Mouse (Mus musculus) lung, embryonic 16.5 days (tissue): ENCODE measurements at regions not wholly inside any gene's neighbourhood (a gene's known extent, or its start where the extent isn't known, plus 50 kb on each side); places are given as distances from the start of the nearest gene placed in this dataset.
"Not testable (repeated sequence)": the region's sequence is repeated elsewhere in the genome, so short reads cannot be mapped to it uniquely, and the experiment has no call there.

Experiments used
- ATAC-seq: fragments of 200-750 bp; cut with Nextera tagmentation; 2 replicates; pipeline ENCODE4 v1.8.0; 2017; ENCODE audit warnings: low read depth, mild to moderate bottlenecking, moderate library complexity
- H3K27ac ChIP-seq: fragments of 300-500 bp; sonication (generic); 2 replicates; pipeline ENCODE4 v1.5.1; 2014; ENCODE audit warnings: mild to moderate bottlenecking, control low read depth, low read length
- H3K27me3 ChIP-seq: fragments of 300-500 bp; sonication (generic); 2 replicates; pipeline ENCODE4 v1.6.1; 2014; ENCODE audit warnings: low read depth, low read length, mixed read lengths; ENCODE audit not compliant: control insufficient read depth, insufficient read depth
- H3K36me3 ChIP-seq: fragments of 300-500 bp; sonication (generic); 2 replicates; pipeline ENCODE4 v1.6.1; 2014; ENCODE audit warnings: low read length; ENCODE audit not compliant: control insufficient read depth, insufficient read depth
- H3K4me1 ChIP-seq: fragments of 300-500 bp; sonication (generic); replicated peaks from 2 replicates; pipeline ENCODE4 v1.6.1; 2014; ENCODE audit warnings: low read length, mixed read lengths; ENCODE audit not compliant: control insufficient read depth, insufficient read depth
- H3K4me2 ChIP-seq: fragments of 300-500 bp; sonication (generic); 2 replicates; pipeline ENCODE4 v1.6.1; 2014; ENCODE audit warnings: low read depth, low read length, control low read depth
- H3K4me3 ChIP-seq: fragments of 300-500 bp; sonication (generic); 2 replicates; pipeline ENCODE4 v1.5.1; 2014; ENCODE audit warnings: mild to moderate bottlenecking, low read length, control low read depth
- H3K9ac ChIP-seq: fragments of 300-500 bp; sonication (generic); 2 replicates; pipeline ENCODE4 v1.6.1; 2014; ENCODE audit warnings: low read length, control low read depth
- H3K9me3 ChIP-seq: fragments of 300-500 bp; sonication (generic); 2 replicates; pipeline ENCODE4 v1.6.1; 2016; ENCODE audit warnings: low read length; ENCODE audit not compliant: control insufficient read depth
- WGBS: fragments of 180-500 bp; shearing (Covaris S2); extraction: QIAGEN DNeasy Blood & Tissue Kit; methylation state at CpG from one replicate; pipeline ENCODE4 v1.1.7; 2014; 5-methylcytosine and 5-hydroxymethylcytosine counted together

DNA sequence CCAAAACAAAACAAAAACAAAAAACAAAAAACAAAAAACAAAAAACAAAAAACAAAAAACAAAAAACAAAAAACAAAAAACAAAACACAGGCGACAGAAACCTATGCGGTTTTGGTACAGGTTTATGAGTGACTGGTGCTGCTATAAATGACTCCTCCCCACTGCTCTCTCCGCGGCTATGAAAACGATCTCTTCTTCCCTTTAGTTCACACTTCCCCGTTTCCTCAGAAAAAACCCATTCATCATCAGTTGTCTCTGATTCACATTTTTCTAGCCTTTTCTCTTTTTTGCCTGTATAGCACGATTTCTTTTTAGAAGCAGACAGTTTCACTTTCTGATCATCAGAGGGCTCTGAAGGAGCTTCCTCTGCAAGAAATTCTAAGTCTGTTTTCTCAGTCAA lies 544.3 kb upstream of the Gje1 start:
- H3K36me3 ChIP-seq, H3K4me3 ChIP-seq, ATAC-seq, H3K9me3 ChIP-seq, H3K4me1 ChIP-seq, H3K4me2 ChIP-seq, H3K27ac ChIP-seq, H3K9ac ChIP-seq, H3K27me3 ChIP-seq: not testable (repeated sequence)
- 65% methylated on average over 7 of the region's 7 CpGs for WGBS

DNA sequence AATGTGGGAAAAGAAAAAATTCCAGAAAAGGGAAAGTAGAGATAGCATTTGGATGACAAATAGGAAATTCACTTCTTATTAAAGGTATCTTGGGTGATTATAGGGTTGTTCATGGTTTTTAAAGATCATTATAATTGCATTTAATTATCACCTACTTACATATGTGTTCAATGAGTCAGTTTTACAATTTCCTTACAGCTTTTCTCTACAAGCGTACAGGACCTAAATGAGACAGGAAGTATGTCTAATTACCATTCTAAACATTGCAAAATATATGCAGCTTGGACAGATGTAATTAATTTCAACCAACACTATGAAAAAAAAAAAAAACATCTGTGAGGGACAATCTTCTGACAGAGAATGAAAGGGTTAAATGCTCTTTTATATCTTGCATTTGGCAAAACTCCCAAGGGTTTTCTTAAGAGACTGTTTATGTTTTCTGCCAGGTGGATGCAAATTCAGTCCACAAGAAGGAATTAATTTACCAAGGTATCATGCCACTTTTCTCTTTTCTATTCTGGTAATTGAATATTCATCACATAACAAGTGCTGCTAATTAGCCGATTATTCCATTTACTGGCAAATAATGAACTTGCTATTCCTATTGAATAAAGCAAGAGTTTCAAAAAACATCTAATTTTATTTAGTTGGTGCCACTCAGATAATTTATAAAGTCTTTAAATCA lies 531.5 kb upstream of the Gje1 start:
- Histone ChIP-seq H3K4me1 (no peaks in the 10 kb centered on the region), H3K36me3 (no peaks in the 10 kb centered on the region), H3K4me3 (no peak overlapping the region), H3K9me3 (no peaks in the 10 kb centered on the region), H3K9ac (no peak overlapping the region), H3K4me2 (no peak overlapping the region), H3K27me3 (no peaks in the 10 kb centered on the region), H3K27ac (no peak overlapping the region)
- no peak for ATAC-seq
- WGBS, result 67% methylated on average over 2 of the region's 2 CpGs

DNA sequence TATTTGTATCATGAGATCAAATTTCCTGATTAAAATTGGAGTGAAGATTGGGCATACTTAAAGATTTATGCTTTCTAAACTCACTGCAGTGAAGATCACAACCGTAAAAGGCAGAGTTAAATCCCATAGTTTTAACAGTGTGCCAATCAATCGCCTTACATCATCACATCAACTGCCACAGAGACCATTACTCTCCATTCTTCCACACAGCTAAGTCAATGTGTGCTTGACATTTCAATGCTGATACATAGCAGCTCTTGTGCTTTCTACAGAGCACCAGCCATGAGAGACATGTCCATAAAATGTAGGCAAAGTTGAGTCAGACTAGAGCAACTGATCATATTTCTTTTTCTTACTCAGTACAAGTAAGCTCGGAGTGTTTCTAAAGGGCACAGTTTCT lies 530.9 kb upstream of the Gje1 start:
- no peak for ATAC-seq
- H3K27ac ChIP-seq, result no peak overlapping the region
- no peaks in the 10 kb centered on the region for H3K4me1 ChIP-seq
- 84% methylated on average over 3 of the region's 3 CpGs for WGBS
- no peak overlapping the region for H3K4me3 ChIP-seq
- H3K36me3 ChIP-seq, result no peaks in the 10 kb centered on the region
- no peaks in the 10 kb centered on the region for H3K9me3 ChIP-seq
- no peak overlapping the region for H3K9ac ChIP-seq
- H3K27me3 ChIP-seq, result no peaks in the 10 kb centered on the region
- no peak overlapping the region for H3K4me2 ChIP-seq

DNA sequence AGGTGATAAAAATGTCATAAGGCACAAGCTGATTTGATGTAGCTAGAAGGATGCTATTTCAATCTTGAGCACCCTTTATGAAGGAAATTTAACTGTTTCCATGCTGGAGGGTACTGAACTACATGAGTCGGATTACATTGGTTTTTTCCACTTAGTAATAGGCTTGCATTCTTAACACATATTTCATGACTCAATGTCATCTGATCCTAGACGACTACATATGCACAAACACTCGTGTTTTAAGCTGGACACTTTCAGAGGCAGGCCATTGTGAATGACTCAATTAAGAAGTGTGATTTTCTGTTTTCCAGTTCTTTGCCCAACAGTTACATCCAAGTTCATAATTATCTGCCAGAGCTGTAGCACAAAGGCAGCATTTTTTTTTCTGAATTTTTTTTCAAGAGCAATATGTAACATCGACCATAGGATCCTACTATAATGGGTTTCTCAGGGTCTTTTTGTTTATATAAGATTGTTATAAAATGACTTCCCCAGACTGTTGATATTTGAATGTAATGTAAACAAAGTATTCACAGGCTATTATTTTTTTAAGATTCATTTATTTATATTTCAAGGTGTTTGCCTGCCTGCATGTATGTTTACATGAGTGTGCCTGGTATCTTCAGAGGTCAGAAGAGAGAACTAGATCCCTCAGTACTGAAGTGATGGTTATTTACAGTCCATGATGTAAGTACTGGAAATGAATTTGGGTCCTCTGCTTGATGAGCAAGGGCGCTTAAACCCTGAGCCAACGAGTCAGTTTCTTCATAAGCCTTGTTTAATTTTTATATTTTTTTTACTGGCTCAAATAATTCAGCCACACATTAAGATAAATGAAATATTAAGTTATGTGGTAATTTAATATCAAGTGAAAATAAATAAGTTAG lies 526.6 kb upstream of the Gje1 start:
- no peak overlapping the region for H3K9ac ChIP-seq
- 38% methylated on average over 6 of the region's 6 CpGs for WGBS
- peak; percentile 49 for ATAC-seq
- H3K36me3 ChIP-seq, result no peaks in the 10 kb centered on the region
- no peaks in the 10 kb centered on the region for H3K9me3 ChIP-seq
- no peak overlapping the region for H3K4me3 ChIP-seq
- H3K4me1 ChIP-seq, result no peaks in the 10 kb centered on the region
- no peak overlapping the region for H3K4me2 ChIP-seq
- H3K27me3 ChIP-seq, result no peaks in the 10 kb centered on the region
- H3K27ac ChIP-seq, result 0 out of 2 replicates have a peak overlapping the region, but pooled peaks have one; percentile 25

DNA sequence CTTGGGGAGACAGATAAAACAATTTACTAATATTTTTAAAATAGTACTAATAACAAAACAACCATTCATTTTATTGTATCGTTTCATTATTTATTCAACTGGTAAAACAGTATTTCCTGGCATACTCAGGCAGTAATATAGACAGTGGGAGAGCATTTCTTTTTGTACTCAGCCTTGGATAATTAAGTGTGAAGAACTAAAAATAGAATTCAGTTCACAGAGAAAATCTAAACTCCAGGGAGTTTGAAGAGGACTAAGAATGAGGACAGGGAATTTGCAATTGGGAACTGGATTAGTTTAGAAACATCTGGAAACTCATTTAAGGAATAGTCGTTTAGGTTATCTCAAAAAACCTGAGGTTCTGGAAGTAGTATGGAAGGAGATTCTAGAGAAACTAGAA lies 525.4 kb upstream of the Gje1 start:
- Histone ChIP-seq H3K4me2 (no peak overlapping the region), H3K4me1 (no peaks in the 10 kb centered on the region), H3K9ac (no peak overlapping the region), H3K36me3 (no peaks in the 10 kb centered on the region), H3K4me3 (no peak overlapping the region), H3K9me3 (no peaks in the 10 kb centered on the region), H3K27ac (no peak overlapping the region), H3K27me3 (no peaks in the 10 kb centered on the region)
- 36% methylated on average over 2 of the region's 2 CpGs for WGBS
- peak; percentile 66; the same call in 1 of the 2 replicates for ATAC-seq

DNA sequence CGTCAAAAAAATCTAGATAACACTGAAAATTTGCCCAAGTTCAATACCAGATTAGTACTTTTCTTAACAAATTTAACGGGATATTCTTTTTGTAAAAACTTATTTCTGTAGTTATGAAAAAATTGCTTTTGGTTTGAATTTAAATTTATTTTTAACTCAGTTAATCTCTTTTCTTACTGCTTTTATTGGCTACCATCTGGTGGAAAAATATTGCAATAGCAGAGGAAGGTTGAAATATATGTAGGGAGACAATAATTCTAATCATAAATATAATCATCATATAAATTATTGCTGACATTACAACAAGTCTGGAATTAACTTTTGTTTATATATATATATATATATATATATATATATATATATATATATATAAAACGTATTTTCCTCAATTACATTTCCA lies 500.9 kb upstream of the Gje1 start:
- Histone ChIP-seq H3K36me3 (no peaks in the 10 kb centered on the region), H3K27ac (no peak overlapping the region), H3K4me3 (no peak overlapping the region), H3K9ac (no peak overlapping the region), H3K4me1 (no peaks in the 10 kb centered on the region), H3K27me3 (no peaks in the 10 kb centered on the region), H3K4me2 (no peak overlapping the region), H3K9me3 (no peaks in the 10 kb centered on the region)
- 67% methylated on average over 3 of the region's 3 CpGs for WGBS
- ATAC-seq, result no peak

DNA sequence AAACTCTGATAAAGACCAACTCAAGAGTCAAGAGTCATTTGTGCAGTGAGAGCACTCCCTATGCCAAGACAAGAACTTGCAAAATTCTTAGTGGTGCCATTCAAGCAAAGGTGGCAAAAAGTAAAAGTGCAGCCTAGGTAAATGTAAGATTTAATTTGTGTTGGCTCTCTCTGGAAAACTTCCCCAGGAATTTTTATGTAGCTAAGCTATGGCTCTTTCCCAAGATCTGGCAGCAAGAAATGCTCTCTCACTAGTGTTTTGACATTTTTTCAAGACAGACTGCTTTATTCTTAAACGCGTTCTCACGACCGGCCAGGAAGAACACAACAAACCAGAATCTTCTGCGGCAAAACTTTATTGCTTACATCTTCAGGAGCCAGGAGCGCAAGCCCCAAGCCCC lies 461.6 kb upstream of the Gje1 start:
- no peaks in the 10 kb centered on the region for H3K4me1 ChIP-seq
- no peak overlapping the region for H3K27ac ChIP-seq
- WGBS, result 81% methylated on average over 6 of the region's 6 CpGs
- H3K4me3 ChIP-seq, result no peak overlapping the region
- H3K4me2 ChIP-seq, result no peak overlapping the region
- no peaks in the 10 kb centered on the region for H3K27me3 ChIP-seq
- H3K36me3 ChIP-seq, result no peaks in the 10 kb centered on the region
- H3K9ac ChIP-seq, result no peak overlapping the region
- H3K9me3 ChIP-seq, result no peaks in the 10 kb centered on the region
- no peak for ATAC-seq

DNA sequence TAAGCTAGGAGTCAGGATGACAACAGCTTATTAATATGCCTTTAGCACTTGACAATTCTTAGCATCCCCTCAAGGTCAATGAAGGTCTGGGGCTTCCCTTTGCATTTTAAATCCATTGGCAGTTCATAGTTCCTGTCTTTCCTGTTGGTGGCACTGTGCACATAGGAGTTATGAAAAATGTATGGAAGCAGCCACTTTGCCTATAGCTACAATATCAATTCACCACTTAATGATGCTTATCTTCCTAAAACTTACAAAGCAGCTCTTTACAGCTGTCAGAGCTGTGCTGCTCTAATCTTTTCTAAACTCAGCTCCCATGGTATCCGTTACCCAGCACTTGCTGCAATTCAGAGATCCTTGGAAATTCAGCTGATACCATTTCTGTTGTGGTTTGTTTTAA lies 456.4 kb upstream of the Gje1 start:
- H3K9ac ChIP-seq, result no peak overlapping the region
- H3K36me3 ChIP-seq, result no peaks in the 10 kb centered on the region
- no peak for ATAC-seq
- no peak overlapping the region for H3K4me2 ChIP-seq
- H3K4me3 ChIP-seq, result no peak overlapping the region
- H3K27ac ChIP-seq, result no peak overlapping the region
- H3K27me3 ChIP-seq, result no peaks in the 10 kb centered on the region
- no peaks in the 10 kb centered on the region for H3K9me3 ChIP-seq
- no peaks in the 10 kb centered on the region for H3K4me1 ChIP-seq
- 31% methylated on average over 1 of the region's 1 CpGs for WGBS

DNA sequence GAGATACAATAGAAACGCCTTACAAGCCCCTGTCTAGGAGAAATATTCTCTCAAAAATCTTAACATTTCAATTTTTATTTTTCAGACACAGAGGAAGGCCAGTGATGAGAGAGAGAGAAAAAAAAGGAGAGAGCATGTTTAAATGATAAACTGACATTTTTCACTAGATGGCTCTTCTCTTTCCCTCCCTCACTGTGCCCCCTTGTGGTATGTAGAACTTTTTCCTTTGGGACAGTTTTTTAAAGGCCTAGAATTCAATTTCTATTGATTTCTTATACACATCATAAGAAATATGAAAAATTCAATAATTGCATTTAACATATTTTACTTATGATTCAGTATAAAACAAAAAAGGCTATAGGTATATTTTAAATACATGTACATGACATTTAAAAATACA lies 454.5 kb upstream of the Gje1 start:
- no peaks in the 10 kb centered on the region for H3K9me3 ChIP-seq
- H3K9ac ChIP-seq, result no peak overlapping the region
- no peaks in the 10 kb centered on the region for H3K36me3 ChIP-seq
- WGBS, result 52% methylated on average over 1 of the region's 1 CpGs
- H3K27ac ChIP-seq, result no peak overlapping the region
- H3K4me3 ChIP-seq, result no peak overlapping the region
- no peak for ATAC-seq
- H3K4me2 ChIP-seq, result no peak overlapping the region
- no peaks in the 10 kb centered on the region for H3K4me1 ChIP-seq
- H3K27me3 ChIP-seq, result no peaks in the 10 kb centered on the region
